Mouse (Mus musculus): ENCODE results near the gene Slc41a3.

- TF ChIP-seq CTCF (IDR thresholded peaks at IDR 0.05; ENCODE audit: borderline replicate concordance, insufficient read depth, low read length) (no peak), POLR2A (IDR thresholded peaks at IDR 0.05; ENCODE audit: low read depth, low read length) (no peak)
These were observed 20.2 kb downstream of the Slc41a3 start for GRCm38 (mm10) chr6:90624733-90625132.

All from embryonic fibroblast, embryonic 13.5 days (primary cell).